Mouse (Mus musculus) kidney, adult 9 months (tissue): ENCODE measurements around the gene Ifna9.
A peak's percentile ranks its signal among the peaks of the same experiment; 100 is the strongest.
"Not testable (repeated sequence)": the region's sequence is repeated elsewhere in the genome, so short reads cannot be mapped to it uniquely, and the experiment has no call there.

ENCODE experiments used
- DNase-seq: peaks from one replicate; pipeline ENCODE4 v3.0.0; 2022

The Ifna9 gene

DNA sequence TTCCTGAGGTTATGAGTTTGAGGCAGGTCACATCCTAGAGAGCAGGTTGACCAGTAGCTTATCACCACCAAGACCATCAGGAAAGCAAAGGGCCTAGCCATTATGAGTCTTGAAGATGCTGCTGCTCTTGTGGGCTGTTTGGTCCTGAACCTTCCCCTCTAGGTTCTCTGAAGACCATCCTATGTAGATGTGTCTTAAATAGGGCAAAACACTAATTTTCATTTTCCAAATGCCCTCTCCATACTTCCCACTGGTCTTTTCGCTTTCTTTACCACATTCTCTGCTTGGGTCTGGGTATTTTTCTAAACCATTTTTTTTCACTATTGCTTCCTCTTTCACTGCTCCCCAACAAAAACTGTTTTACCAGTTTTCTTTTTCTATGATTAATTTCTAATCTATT lies at the start of gene Ifna9:
Ifna9 (minus strand) TSS at position 101 of the 400 bp plus-strand sequence.
- DNase-seq, result no peak

DNA sequence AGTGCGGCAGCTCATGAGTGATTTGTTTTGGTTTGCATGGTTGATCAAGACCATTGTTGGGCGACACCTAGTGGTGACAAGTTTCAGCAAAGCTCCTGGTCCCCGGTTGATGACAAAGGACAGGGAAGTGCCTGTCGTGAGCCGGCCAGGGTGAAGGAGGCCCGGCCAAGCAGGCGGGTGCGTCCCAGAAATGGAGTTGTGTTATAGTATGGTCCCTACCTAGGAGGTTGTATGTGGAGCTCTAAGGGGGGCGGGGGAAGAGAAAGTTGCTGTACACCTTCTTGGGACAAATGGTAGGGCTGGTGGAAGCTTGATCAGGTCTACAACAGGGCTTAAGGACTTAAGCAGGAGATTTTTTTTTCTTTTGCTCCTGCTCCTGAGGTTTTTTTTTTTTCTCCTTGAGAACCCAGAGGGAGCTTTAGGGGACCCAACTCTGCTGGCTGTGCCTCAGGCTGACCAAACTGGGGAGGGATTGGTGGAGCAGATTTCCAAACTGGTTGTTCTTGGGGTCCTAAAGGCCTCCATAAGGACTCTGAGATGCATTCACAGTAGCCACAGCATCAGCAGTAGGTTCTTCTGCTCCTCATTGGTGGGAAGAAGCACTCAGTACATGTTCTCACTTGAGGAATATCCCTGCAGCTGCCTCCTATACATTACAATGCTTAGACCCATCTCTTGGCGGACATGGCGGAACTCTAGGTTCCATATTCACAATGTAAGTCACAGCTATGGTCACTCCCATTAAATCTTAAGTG lies 49.1 kb upstream of the Ifna9 start:
- DNase-seq, result peak; percentile 94

GRCm38 (mm10) chr4:88640704-88641076 lies 48.5 kb upstream of the Ifna9 start:
- DNase-seq, result no peak

DNA sequence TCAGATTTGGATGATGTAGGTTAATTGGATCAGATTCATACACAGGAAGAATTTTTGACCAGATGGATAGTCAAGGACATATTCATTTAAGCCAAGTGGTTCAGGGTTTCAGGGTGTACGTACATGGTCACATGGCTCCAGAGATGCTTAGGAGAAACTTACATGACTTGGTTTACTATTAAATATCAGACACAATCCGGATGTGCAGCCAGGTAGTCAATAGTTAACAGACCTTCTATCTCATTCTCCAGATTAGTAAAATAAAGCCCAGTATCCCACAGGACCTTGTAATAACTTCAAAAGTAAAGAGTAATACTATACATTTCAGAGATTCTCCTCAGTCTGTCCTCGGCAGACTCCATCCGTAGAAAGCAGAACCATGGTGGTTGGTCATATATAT lies 42.1 kb upstream of the Ifna9 start, which contains the start of gene C87499:
C87499 (minus strand) TSS at position 101 of the 400 bp plus-strand sequence.
- no peak for DNase-seq

- DNase-seq, result no peak
These were observed 11.1 kb upstream of the Ifna9 start, which contains the start of gene Ifna12 for GRCm38 (mm10) chr4:88603276-88603675. Gene Ifna12 (minus strand): TSS chr4:88603376.

DNA sequence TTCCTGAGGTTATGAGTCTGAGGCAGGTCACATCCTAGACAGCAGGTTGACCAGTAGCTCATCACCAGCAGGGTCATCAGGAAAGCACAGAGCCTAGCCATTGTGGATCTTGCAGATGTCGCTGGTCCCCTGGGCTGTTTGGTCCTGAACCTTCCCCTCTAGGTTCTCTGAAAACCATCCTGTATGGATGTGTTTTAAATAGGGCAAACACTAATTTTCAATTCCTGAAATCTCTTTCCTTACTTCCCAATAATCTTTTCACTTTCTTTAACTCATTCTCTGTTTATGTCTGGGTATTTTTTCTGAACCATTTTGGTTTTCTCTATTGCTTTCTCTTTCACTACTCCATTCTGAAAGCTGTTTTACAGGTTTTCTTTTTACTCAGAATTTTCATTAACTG lies 20.5 kb downstream of the Ifna9 start, which contains the start of gene Ifna14:
Ifna14 (minus strand) TSS at position 101 of the 400 bp plus-strand sequence.
- no peak for DNase-seq

DNA sequence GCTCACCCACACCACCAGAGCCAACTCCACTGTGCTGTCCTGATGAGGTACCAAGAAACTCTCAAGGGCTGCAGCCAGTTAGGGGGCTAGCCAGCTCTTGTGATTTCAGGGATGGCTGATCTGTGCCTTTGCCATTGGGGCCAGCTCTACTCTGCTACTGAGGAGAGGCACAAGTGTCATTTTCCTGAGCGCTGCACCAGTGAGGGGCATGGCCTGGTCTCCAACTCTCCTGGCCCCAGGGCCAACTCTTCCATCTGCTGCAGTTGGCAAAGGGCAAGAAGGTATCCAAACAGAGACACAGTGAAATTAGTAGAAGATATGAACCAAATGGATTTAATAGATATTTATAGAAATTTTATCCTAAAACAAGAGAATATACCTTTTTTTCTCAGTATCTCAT lies 30.4 kb downstream of the Ifna9 start:
- no peak for DNase-seq

- not testable (repeated sequence) for DNase-seq
These were observed 34.0 kb downstream of the Ifna9 start, which contains the start of gene Ifna15 for GRCm38 (mm10) chr4:88558145-88558544. Gene Ifna15 (minus strand): TSS chr4:88558245.

DNA sequence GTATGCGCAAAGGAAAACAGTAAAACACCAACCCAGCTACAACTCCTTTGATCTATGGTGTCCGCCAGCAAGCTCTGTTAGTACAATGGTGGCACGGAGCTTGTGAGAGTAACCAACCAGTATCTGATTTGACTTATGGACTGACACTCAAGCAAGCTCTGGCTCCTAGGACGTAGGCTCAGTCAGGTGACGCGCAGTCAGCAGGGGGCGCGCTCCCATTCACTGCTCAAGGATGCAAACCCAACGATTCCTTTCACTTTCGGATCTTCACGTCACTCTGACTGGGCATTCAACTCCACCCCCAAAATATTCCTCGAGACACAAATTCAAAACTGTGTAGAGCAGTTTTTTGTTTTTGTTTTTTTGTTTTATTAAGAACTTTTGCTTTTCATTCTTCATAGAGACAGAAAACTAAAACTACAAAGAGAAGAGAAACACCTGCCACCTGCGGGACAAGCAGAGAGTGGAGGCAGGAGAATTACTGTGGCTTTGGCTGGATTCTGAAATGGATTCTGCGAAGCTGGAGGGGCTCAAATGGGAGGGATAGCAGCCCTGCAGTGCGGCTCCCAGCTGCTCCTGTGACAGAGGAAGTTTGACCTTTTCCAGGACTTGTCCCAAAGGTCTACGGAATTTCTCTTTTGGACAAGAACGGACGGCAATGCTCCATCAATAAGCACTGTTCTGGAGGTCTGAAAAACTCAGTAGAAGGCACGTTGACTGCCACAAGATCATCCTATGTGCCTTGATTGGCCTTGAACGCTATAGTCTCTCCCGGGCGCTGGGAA lies 41.8 kb downstream of the Ifna9 start:
- peak; percentile 88 for DNase-seq

GRCm38 (mm10) chr4:88547986-88548385 lies 44.2 kb downstream of the Ifna9 start:
- DNase-seq, result no peak

GRCm38 (mm10) chr4:88543649-88544234 lies 48.4 kb downstream of the Ifna9 start:
- peak; percentile 80 for DNase-seq
